In the genomic region with DNA sequence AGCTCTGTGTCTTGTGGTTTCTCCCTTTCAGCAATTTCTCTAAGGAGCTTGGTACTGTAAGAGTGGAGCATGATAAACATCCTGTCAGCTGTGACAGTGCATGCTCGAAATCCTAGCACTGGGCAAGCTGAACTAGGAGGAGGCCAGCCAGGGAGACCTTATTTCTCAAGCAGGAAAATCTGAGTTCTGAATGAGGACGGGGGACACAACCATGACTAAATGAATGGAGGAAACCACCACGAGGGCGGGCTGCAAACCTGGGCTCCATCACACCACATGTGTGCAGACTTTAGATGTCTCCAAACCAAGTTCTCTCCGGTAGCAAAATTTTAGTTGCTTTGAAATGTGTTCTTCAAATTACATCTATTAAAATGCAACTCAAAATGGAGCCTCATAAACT, we compare ENCODE assay signal across 23 mouse cellular contexts.
"Had no signal": no experiment of that assay in that cellular context is flagged by ENCODE, and none has a peak within 500 bp of the region (broad histone marks: within the 10 kb centered on the region; RNA-seq: fewer than 3 reads in every experiment).

No protein-coding gene starts in this region.

- H3K4me2 ChIP-seq: kidney, embryonic 15.5 days; limb, embryonic 12.5 days; limb, embryonic 15.5 days; liver, embryonic 13.5 days; midbrain, embryonic 11.5 days; neural tube, embryonic 12.5 days; neural tube, embryonic 15.5 days had no signal

- DNase-seq: kidney, adult 11 months; kidney, adult 8-10 months; kidney, postnatal 10 days; kidney, postnatal 36 days; layer of hippocampus, postnatal 36 days; liver, embryonic 13.5 days; lung, adult 2 months; lung, postnatal 14 days; lung, postnatal 4 days; midbrain, embryonic 14.5 days; right cerebral cortex, adult 18-20 months; right cerebral cortex, postnatal 14 days; right cerebral cortex, postnatal 4 days; thymus, adult 18-20 months; thymus, postnatal 4 days had no signal

- H3K4me3 ChIP-seq: kidney, embryonic 15.5 days; left cerebral cortex, adult 2 months; limb, embryonic 12.5 days; limb, embryonic 15.5 days; liver, embryonic 13.5 days; neural tube, embryonic 12.5 days; neural tube, embryonic 15.5 days had no signal

- H3K27me3 ChIP-seq: neural tube, embryonic 12.5 days; neural tube, embryonic 15.5 days had no signal

- H3K9me3 ChIP-seq: kidney, embryonic 15.5 days; limb, embryonic 12.5 days; limb, embryonic 15.5 days; liver, embryonic 13.5 days; neural tube, embryonic 12.5 days; neural tube, embryonic 15.5 days had no signal

- H3K4me1 ChIP-seq: kidney, embryonic 15.5 days; limb, embryonic 15.5 days; liver, embryonic 13.5 days; neural tube, embryonic 12.5 days had no signal

- H3K27ac ChIP-seq: kidney, embryonic 15.5 days; left cerebral cortex, adult 2 months; limb, embryonic 12.5 days; limb, embryonic 15.5 days; liver, embryonic 13.5 days; neural tube, embryonic 12.5 days; neural tube, embryonic 15.5 days; stomach, postnatal 0 days had no signal

- H3K36me3 ChIP-seq: kidney, embryonic 15.5 days; limb, embryonic 12.5 days; limb, embryonic 15.5 days; liver, embryonic 13.5 days; neural tube, embryonic 12.5 days; neural tube, embryonic 15.5 days had no signal

- H3K9ac ChIP-seq: kidney, embryonic 15.5 days; limb, embryonic 12.5 days; limb, embryonic 15.5 days; liver, embryonic 13.5 days; neural tube, embryonic 12.5 days; neural tube, embryonic 15.5 days had no signal
